Mouse (Mus musculus): ENCODE measurements at regions not wholly inside any gene's neighbourhood (a gene's known extent, or its start where the extent isn't known, plus 50 kb on each side); places are given as distances from the start of the nearest gene placed in this dataset.

- no peak for TF ChIP-seq POLR2A (IDR thresholded peaks at IDR 0.05; ENCODE audit: borderline replicate concordance, control insufficient read depth, low read depth, low read length)
- TF ChIP-seq CTCF (IDR thresholded peaks at IDR 0.05; ENCODE audit: control insufficient read depth, insufficient read depth, low read length) = no peak
- H3K27ac ChIP-seq (ENCODE audit: control insufficient read depth, insufficient read depth, low read depth, low read length, poor library complexity) = no peak overlapping the region
- WGBS = 72% methylated on average over 4 of the region's 4 CpGs
- H3K4me3 ChIP-seq (replicated peaks; ENCODE audit: control insufficient read depth, low read depth, low read length) = no peak overlapping the region
- no peaks in the 10 kb centered on the region for H3K4me1 ChIP-seq (ENCODE audit: control insufficient read depth, insufficient read depth, low read length)
Measured at GRCm38 (mm10) chr8:103534971-103535370, 566.5 kb upstream of the Cdh5 start.

GRCm38 (mm10) chr8:103536856-103537255 lies 564.6 kb upstream of the Cdh5 start:
- TF ChIP-seq POLR2A (IDR thresholded peaks at IDR 0.05; ENCODE audit: borderline replicate concordance, control insufficient read depth, low read depth, low read length) (no peak), CTCF (IDR thresholded peaks at IDR 0.05; ENCODE audit: control insufficient read depth, insufficient read depth, low read length) (no peak)
- Histone ChIP-seq H3K27ac (ENCODE audit: control insufficient read depth, insufficient read depth, low read depth, low read length, poor library complexity) (no peak overlapping the region), H3K4me1 (ENCODE audit: control insufficient read depth, insufficient read depth, low read length) (no peaks in the 10 kb centered on the region), H3K4me3 (replicated peaks; ENCODE audit: control insufficient read depth, low read depth, low read length) (no peak overlapping the region)
- 79% methylated on average over 2 of the region's 2 CpGs for WGBS

DNA sequence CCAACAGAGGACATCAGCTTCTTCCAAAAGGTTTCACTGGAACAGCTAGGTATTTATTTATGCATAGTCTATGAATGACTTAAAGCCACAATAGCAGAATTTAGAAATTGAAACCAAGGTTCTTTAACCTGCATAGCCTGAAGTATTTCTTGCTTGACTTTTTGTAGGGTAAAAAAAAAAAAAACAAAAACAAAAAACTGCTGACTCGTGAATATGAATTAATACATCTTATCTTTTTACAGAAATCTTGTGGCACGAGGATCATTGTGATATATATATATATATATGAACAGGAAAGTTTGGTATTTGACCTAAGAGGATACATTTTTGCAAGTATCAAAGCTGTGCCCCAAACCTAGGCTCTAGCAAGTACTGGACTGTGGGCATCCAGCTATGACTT lies 559.5 kb upstream of the Cdh5 start:
- 51% methylated on average over 2 of the region's 2 CpGs for WGBS
- no peak for TF ChIP-seq POLR2A (IDR thresholded peaks at IDR 0.05; ENCODE audit: borderline replicate concordance, control insufficient read depth, low read depth, low read length)
- TF ChIP-seq CTCF (IDR thresholded peaks at IDR 0.05; ENCODE audit: control insufficient read depth, insufficient read depth, low read length) = no peak
- Histone ChIP-seq H3K4me1 (ENCODE audit: control insufficient read depth, insufficient read depth, low read length) (no peaks in the 10 kb centered on the region), H3K27ac (ENCODE audit: control insufficient read depth, insufficient read depth, low read depth, low read length, poor library complexity) (no peak overlapping the region), H3K4me3 (replicated peaks; ENCODE audit: control insufficient read depth, low read depth, low read length) (no peak overlapping the region)

DNA sequence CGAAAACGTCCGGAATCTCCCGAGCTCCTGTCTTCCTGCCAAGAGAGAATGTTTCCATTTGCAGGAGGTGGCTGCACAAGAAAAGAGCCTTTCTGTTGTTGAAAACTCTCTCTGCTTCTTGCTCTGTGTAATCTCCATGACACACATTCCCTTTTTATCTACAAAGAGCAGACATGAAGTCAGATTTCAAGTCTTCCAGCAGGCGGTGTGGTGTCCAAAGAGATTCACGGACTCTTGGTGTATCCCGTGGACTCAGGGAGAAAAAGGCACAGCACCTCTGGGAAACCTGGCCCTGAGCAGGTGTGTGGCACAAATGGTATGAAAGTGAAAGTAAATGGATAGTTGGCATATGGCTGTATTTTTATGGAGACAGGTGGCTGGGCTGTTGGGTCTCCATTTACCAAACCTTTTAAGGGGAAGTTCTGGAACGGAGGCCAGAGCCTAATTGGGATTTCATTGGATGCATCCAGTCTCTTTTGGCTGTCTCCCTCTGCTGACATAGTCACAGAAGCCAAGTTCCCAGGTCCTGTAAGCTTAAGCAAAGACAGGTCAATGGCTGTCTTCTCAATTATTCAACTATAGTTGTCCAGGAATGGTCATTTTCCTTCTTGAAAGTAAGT lies 549.4 kb upstream of the Cdh5 start:
- TF ChIP-seq CTCF (IDR thresholded peaks at IDR 0.05; ENCODE audit: control insufficient read depth, insufficient read depth, low read length) = no peak
- no peak for TF ChIP-seq POLR2A (IDR thresholded peaks at IDR 0.05; ENCODE audit: borderline replicate concordance, control insufficient read depth, low read depth, low read length)
- 83% methylated on average over 8 of the region's 8 CpGs for WGBS
- H3K4me1 ChIP-seq (ENCODE audit: control insufficient read depth, insufficient read depth, low read length) = no peaks in the 10 kb centered on the region
- H3K4me3 ChIP-seq (replicated peaks; ENCODE audit: control insufficient read depth, low read depth, low read length) = no peak overlapping the region
- no peak overlapping the region for H3K27ac ChIP-seq (ENCODE audit: control insufficient read depth, insufficient read depth, low read depth, low read length, poor library complexity)

DNA sequence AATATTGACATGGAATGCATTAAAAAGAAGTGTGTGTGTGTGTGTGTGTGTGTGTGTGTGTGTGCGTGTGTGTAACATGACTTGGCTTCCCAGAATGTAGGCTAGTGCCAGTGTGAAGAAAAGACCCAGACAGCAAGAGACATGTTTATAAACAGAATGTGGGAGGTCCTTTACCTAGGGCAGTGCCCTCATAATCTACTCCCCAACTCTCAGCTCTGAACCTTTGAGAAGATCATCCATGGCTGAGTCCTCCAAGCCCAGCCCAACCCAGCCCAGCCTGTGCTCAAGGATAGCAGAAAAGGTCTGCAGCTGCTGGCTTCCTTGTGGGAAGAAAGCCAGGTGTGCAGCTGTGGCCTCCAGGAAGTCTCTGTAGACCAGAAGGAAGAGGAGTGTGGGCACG lies 539.8 kb upstream of the Cdh5 start:
- no peaks in the 10 kb centered on the region for H3K4me1 ChIP-seq (ENCODE audit: control insufficient read depth, insufficient read depth, low read length)
- H3K4me3 ChIP-seq (replicated peaks; ENCODE audit: control insufficient read depth, low read depth, low read length) = no peak overlapping the region
- WGBS = 57% methylated on average over 2 of the region's 2 CpGs
- no peak for TF ChIP-seq CTCF (IDR thresholded peaks at IDR 0.05; ENCODE audit: control insufficient read depth, insufficient read depth, low read length)
- no peak for TF ChIP-seq POLR2A (IDR thresholded peaks at IDR 0.05; ENCODE audit: borderline replicate concordance, control insufficient read depth, low read depth, low read length)
- no peak overlapping the region for H3K27ac ChIP-seq (ENCODE audit: control insufficient read depth, insufficient read depth, low read depth, low read length, poor library complexity)

DNA sequence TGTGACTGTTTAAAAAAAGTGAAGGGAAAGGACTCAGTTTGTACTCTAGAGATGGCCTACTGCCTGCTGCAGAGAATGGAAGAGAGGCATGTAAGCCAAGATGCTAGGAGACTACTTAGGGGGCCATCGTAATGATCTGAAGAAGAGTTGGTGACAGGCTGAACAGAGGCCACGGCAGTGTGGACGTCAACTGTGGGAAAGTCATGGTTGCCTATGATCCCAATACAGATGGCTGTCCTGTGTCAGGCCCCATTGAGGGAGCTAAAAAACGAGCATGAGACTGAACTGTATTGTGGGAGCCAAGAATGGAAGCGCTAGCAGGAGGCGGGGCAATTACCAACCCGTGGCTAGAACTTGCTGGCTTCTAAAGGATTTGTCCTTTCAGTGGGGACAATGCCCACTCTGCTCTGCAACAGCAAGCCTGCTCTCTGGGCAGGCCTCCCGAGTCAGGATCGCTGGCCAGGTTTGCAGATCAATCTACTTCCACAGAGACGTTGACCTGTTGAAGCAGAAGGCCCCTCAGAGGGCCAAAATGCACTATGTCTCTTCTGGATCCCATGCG lies 530.5 kb upstream of the Cdh5 start:
- Histone ChIP-seq H3K4me3 (replicated peaks; ENCODE audit: control insufficient read depth, low read depth, low read length) (no peak overlapping the region), H3K27ac (ENCODE audit: control insufficient read depth, insufficient read depth, low read depth, low read length, poor library complexity) (no peak overlapping the region), H3K4me1 (ENCODE audit: control insufficient read depth, insufficient read depth, low read length) (no peaks in the 10 kb centered on the region)
- TF ChIP-seq POLR2A (IDR thresholded peaks at IDR 0.05; ENCODE audit: borderline replicate concordance, control insufficient read depth, low read depth, low read length) (no peak), CTCF (IDR thresholded peaks at IDR 0.05; ENCODE audit: control insufficient read depth, insufficient read depth, low read length) (no peak)
- 80% methylated on average over 11 of the region's 11 CpGs for WGBS

DNA sequence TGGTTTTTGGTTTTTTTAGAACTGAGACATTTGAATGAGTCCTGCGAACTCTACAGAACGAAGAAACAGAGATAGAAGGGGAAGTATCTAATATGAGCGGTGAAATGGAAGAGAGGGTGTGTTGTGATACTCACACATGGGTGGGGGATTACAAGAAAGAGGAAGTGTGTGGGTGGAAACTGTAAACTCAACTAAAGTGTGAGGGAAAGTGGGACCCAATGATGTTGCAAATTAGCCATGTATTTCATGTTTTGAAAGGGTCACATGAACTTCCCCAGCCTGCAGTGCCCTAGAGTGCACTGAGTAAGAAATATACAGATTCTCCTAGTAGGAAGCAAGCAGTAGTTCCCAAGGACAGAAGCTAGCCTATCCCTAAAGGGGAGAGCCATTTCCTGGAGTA lies 524.3 kb upstream of the Cdh5 start:
- TF ChIP-seq POLR2A (IDR thresholded peaks at IDR 0.05; ENCODE audit: borderline replicate concordance, control insufficient read depth, low read depth, low read length) = no peak
- no peak for TF ChIP-seq CTCF (IDR thresholded peaks at IDR 0.05; ENCODE audit: control insufficient read depth, insufficient read depth, low read length)
- H3K4me3 ChIP-seq (replicated peaks; ENCODE audit: control insufficient read depth, low read depth, low read length) = no peak overlapping the region
- WGBS = 8% methylated on average over 3 of the region's 3 CpGs
- no peak overlapping the region for H3K27ac ChIP-seq (ENCODE audit: control insufficient read depth, insufficient read depth, low read depth, low read length, poor library complexity)
- H3K4me1 ChIP-seq (ENCODE audit: control insufficient read depth, insufficient read depth, low read length) = no peaks in the 10 kb centered on the region

DNA sequence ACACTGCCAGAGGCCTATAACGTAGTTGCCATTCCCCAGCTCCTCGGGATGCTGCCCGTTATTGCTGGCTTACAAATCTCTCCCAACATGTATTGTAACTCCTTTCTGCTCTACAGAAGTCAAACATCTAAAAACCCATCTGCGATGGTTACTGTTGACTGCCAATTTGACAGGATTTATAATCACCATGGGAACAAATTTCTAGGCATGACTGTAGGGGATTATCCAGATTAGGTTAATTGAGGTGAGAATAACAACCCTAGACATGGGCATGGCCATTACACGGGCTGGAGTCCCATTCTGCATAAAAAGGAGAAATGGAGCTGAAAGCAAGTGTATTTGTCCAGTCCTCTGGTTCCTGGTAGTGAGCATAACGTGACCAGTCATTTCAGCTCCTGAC lies 523.4 kb upstream of the Cdh5 start:
- Histone ChIP-seq H3K27ac (ENCODE audit: control insufficient read depth, insufficient read depth, low read depth, low read length, poor library complexity) (no peak overlapping the region), H3K4me1 (ENCODE audit: control insufficient read depth, insufficient read depth, low read length) (no peaks in the 10 kb centered on the region), H3K4me3 (replicated peaks; ENCODE audit: control insufficient read depth, low read depth, low read length) (no peak overlapping the region)
- TF ChIP-seq CTCF (IDR thresholded peaks at IDR 0.05; ENCODE audit: control insufficient read depth, insufficient read depth, low read length) = no peak
- TF ChIP-seq POLR2A (IDR thresholded peaks at IDR 0.05; ENCODE audit: borderline replicate concordance, control insufficient read depth, low read depth, low read length) = no peak
- 78% methylated on average over 6 of the region's 6 CpGs for WGBS

- Histone ChIP-seq H3K4me1 (ENCODE audit: control insufficient read depth, insufficient read depth, low read length) (no peaks in the 10 kb centered on the region), H3K4me3 (replicated peaks; ENCODE audit: control insufficient read depth, low read depth, low read length) (no peak overlapping the region), H3K27ac (ENCODE audit: control insufficient read depth, insufficient read depth, low read depth, low read length, poor library complexity) (no peak overlapping the region)
- TF ChIP-seq POLR2A (IDR thresholded peaks at IDR 0.05; ENCODE audit: borderline replicate concordance, control insufficient read depth, low read depth, low read length) (no peak), CTCF (IDR thresholded peaks at IDR 0.05; ENCODE audit: control insufficient read depth, insufficient read depth, low read length) (no peak)
- WGBS = 82% methylated on average over 6 of the region's 6 CpGs
Measured at GRCm38 (mm10) chr8:103608291-103608690, 493.1 kb upstream of the Cdh5 start.

All from bone marrow, adult 2 months (tissue).